Mouse (Mus musculus) small intestine, adult 2 months (tissue): ENCODE results near the gene Dennd1a.

Experiments used
- CTCF ChIP-seq: fragments of 200-500 bp; IDR thresholded peaks from 2 replicates; pipeline ENCODE4 v1.5.1; 2012; ENCODE audit warnings: low read depth, mild to moderate bottlenecking, control low read depth, inconsistent platforms, low read length, moderate library complexity, mixed read lengths; ENCODE audit not compliant: insufficient replicate concordance, insufficient read length; ENCODE audit errors: extremely low read depth
- POLR2A ChIP-seq: fragments of 200-500 bp; IDR thresholded peaks from 2 replicates; pipeline ENCODE4 v1.6.1; 2012; ENCODE audit warnings: low read depth, mild to moderate bottlenecking, control low read depth, inconsistent platforms, low read length, moderate library complexity

GRCm38 (mm10) chr2:37939997-37940396 lies 347.2 kb downstream of the Dennd1a start:
- TF ChIP-seq CTCF (no peak), POLR2A (no peak)
